Comparison of ENCODE assay signal across 19 mouse cellular contexts in genomic region chr12:73698436-73698835, GRCm38 (mm10).
DNase-seq lines count a peak whose midpoint lies in the region; ATAC-seq lines count a peak whose summit lies in the region.
"Had no signal": no experiment of that assay in that cellular context is flagged by ENCODE, and none has a peak within 500 bp of the region (broad histone marks: within the 10 kb centered on the region; RNA-seq: fewer than 3 reads in every experiment).

No protein-coding gene starts in this region.

- WGBS in hindbrain, embryonic 14.5 days: 82% methylated on average over 5 of the region's 5 CpGs
- 90% methylated on average over 5 of the region's 5 CpGs for WGBS in hindbrain, embryonic 11.5 days

- H3K36me3 ChIP-seq in hindbrain, embryonic 14.5 days (replicated peaks; ENCODE audit: control insufficient read depth, insufficient read depth): no peaks in the 10 kb centered on the region
- no peaks in the 10 kb centered on the region for H3K36me3 ChIP-seq in hindbrain, embryonic 11.5 days (ENCODE audit: control insufficient read depth, insufficient read depth, low read length)
- H3K36me3 ChIP-seq: embryonic facial prominence, embryonic 15.5 days; forebrain, embryonic 10.5 days; midbrain, embryonic 13.5 days had no signal

- no peak overlapping the region for H3K4me3 ChIP-seq in hindbrain, embryonic 14.5 days (replicated peaks; ENCODE audit: low read length)
- no peak overlapping the region for H3K4me3 ChIP-seq in hindbrain, embryonic 11.5 days (ENCODE audit: low read depth, low read length)
- H3K4me3 ChIP-seq: embryonic facial prominence, embryonic 15.5 days; forebrain, embryonic 10.5 days; heart, embryonic 13.5 days; midbrain, embryonic 13.5 days; myocyte had no signal

- no peak for ATAC-seq in hindbrain, embryonic 14.5 days (ENCODE audit: low FRiP score)
- ATAC-seq in hindbrain, embryonic 11.5 days (ENCODE audit: low FRiP score): no peak
- ATAC-seq: midbrain, embryonic 13.5 days had no signal

- H3K4me1 ChIP-seq in hindbrain, embryonic 14.5 days (replicated peaks; ENCODE audit: control insufficient read depth, insufficient read depth, low read length): peaks cover 16% of the 10 kb centered on the region
- no peaks in the 10 kb centered on the region for H3K4me1 ChIP-seq in hindbrain, embryonic 11.5 days (replicated peaks; ENCODE audit: control insufficient read depth, insufficient read depth, low read length)

- 0 out of 2 replicates have a peak overlapping the region, but pooled peaks have one; percentile 70 for H3K27ac ChIP-seq in hindbrain, embryonic 14.5 days
- H3K27ac ChIP-seq in hindbrain, embryonic 11.5 days (ENCODE audit: low read depth, low read length): no peak overlapping the region
- H3K27ac ChIP-seq: embryonic facial prominence, embryonic 15.5 days; forebrain, embryonic 10.5 days; heart, embryonic 13.5 days; liver, embryonic 14.5 days; midbrain, embryonic 13.5 days had no signal

- no peaks in the 10 kb centered on the region for H3K9me3 ChIP-seq in hindbrain, embryonic 14.5 days (ENCODE audit: control insufficient read depth, low read length)
- no peaks in the 10 kb centered on the region for H3K9me3 ChIP-seq in hindbrain, embryonic 11.5 days (ENCODE audit: control insufficient read depth, low read length)
- H3K9me3 ChIP-seq: embryonic facial prominence, embryonic 15.5 days; forebrain, embryonic 10.5 days; heart, embryonic 13.5 days; midbrain, embryonic 13.5 days had no signal

- no peak overlapping the region for H3K4me2 ChIP-seq in hindbrain, embryonic 14.5 days (replicated peaks)
- no peak overlapping the region for H3K4me2 ChIP-seq in hindbrain, embryonic 11.5 days (replicated peaks; ENCODE audit: low read depth, low read length)
- H3K4me2 ChIP-seq: embryonic facial prominence, embryonic 15.5 days; heart, embryonic 13.5 days; midbrain, embryonic 13.5 days had no signal

- H3K9ac ChIP-seq in hindbrain, embryonic 14.5 days: no peak overlapping the region
- H3K9ac ChIP-seq in hindbrain, embryonic 11.5 days (ENCODE audit: low read depth, low read length): no peak overlapping the region
- H3K9ac ChIP-seq: embryonic facial prominence, embryonic 15.5 days; heart, embryonic 13.5 days; liver, embryonic 14.5 days; midbrain, embryonic 13.5 days had no signal

- no peak for DNase-seq in hindbrain, embryonic 14.5 days (ENCODE audit: low spot score)
- no peak for DNase-seq in hindbrain, embryonic 11.5 days (ENCODE audit: low spot score)
- peak; percentile 81 for DNase-seq in T-cell, adult 2 months (ENCODE audit: low spot score)
- DNase-seq in thymus, adult 18-20 months: peak; percentile 57 to 73
- peak; percentile 66 for DNase-seq in thymus, postnatal 4 days
- no peak for DNase-seq in cerebellum, postnatal 4 days (ENCODE audit: low spot score in 2 of 2)
- no peak for DNase-seq in lung, postnatal 14 days
- DNase-seq: adrenal gland, postnatal 10 days; cerebellum, adult 11 months; cerebellum, postnatal 14 days; kidney, adult 2 months; kidney, postnatal 10 days; right cerebral cortex, postnatal 4 days had no signal

- H3K27me3 ChIP-seq in hindbrain, embryonic 14.5 days (ENCODE audit: control insufficient read depth, insufficient read depth, low read length): no peaks in the 10 kb centered on the region
- no peaks in the 10 kb centered on the region for H3K27me3 ChIP-seq in hindbrain, embryonic 11.5 days (ENCODE audit: control insufficient read depth, insufficient read depth, low read length)
- H3K27me3 ChIP-seq: embryonic facial prominence, embryonic 15.5 days; heart, embryonic 13.5 days; midbrain, embryonic 13.5 days had no signal

Comparison
In these comparisons a context has a peak if more than half of its experiments do, and no peak if none do; other contexts are left out.
1. DNase-seq: peak in T-cell, adult 2 months (single experiment), thymus, adult 18-20 months (2 of 2) and thymus, postnatal 4 days (single experiment); none in hindbrain, embryonic 14.5 days (single experiment), hindbrain, embryonic 11.5 days (single experiment), cerebellum, postnatal 4 days (0 of 2) and lung, postnatal 14 days (single experiment).